Mouse (Mus musculus) adipose tissue, adult 10 weeks (tissue): ENCODE data around the gene Gm21317. TPM values are rescaled to one million over a fixed set of nuclear protein-coding genes. Genes with fewer than 3 reads are reported as not detected.

Source experiments
- polyA plus RNA-seq: library from polyadenylated mRNA; stranded (reverse); fragments of 350-450 nt; fragmentation: Illumina TruSeq; extraction: RNeasy Lipid Tissue Mini Kit (QIAGEN cat#74804); gene quantifications from one replicate; pipeline ENCODE4 v1.2.3, GENCODE M21; 2014; ENCODE audit warnings: low read depth, low replicate concordance

The Gm21317 gene
- polyA plus RNA-seq, result not detected

DNA sequence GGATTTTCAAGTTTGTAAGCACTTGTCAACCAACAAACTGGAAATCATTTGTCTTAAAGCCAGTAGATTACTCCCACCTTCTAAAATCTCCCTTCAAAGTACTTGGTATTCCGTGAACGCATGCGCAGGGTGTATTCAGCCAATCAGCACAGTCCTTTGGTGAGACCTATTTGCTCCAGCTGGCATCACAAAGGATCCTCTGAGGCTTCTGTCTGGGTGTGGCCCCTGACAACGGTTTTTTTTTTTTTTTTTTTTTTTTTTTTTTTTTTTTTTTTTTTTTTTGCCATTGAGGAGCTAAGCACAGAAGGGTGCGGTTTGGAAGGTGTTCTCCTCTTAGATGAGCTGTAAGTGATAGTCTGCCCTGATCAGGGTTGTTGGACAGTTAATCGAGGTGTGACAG is at the start of gene Gm21317:
Gene Gm21317, plus strand, starts transcription at position 301 of the 400 bp plus-strand sequence.

